Mouse (Mus musculus) CD4-positive, CD25-positive, alpha-beta regulatory T cell, adult 2 months (primary cell): Measurements from ENCODE around the gene Plpp2.

Experiments used
- DNase-seq: peaks from one replicate; pipeline ENCODE4 v3.0.0-alpha.2; 2012; ENCODE audit warnings: low read depth, low spot score

Gene Plpp2

DNA sequence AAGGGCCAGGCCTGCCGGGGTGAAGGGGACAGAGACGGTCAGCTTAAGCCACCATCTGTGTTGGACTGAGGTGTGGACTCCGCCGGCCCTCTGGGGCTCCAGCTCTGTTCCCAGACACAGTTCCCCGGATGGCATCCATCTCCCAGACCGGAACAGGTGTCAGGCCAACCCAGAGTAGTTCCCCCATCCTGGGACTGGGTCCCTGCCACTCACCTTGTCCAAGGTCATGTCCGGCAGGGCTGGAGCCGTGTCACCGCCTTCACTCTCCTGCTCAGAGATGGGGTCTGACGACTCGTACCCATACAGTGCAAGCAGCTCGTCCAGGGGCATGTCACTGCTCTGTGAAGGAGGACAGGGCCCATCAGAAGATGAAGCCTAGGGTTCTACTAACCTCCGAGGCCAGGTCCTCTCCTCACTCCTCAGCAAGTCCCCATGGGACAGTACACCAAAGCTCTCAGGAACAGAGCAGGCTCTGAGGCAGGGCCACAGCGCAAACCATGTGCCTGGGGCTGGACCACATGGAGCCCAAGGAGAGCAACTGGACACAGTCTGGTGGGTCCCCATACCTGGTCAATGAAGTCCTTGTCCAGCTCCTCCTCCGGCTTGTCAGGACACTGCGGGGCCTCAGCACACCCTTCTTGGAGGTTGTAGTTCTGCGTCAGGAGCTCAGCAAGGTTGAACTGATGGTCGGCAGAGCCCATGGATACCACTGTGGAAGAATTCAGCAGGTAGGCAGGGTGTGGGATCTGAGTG lies 15.6 kb upstream of the Plpp2 start:
- no peak for DNase-seq

DNA sequence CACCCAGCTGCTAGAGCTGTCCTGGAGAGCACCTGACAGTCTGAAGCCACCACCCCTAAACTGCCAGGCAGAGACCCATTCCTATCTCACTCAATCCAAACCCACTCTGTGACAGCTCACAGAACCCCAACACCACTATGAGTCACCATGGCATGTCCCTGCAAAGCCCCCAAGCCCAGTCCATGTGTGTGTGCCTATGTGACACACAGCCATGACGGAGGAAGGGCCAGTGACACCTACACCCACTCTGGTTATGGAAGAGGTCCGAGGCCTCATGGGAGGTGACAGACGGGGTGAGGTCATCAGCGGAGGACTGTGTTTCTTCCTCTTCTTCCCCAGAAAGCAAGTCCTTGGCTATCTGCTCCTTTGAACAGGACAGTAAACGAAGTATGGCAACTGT lies 14.9 kb upstream of the Plpp2 start:
- no peak for DNase-seq

DNA sequence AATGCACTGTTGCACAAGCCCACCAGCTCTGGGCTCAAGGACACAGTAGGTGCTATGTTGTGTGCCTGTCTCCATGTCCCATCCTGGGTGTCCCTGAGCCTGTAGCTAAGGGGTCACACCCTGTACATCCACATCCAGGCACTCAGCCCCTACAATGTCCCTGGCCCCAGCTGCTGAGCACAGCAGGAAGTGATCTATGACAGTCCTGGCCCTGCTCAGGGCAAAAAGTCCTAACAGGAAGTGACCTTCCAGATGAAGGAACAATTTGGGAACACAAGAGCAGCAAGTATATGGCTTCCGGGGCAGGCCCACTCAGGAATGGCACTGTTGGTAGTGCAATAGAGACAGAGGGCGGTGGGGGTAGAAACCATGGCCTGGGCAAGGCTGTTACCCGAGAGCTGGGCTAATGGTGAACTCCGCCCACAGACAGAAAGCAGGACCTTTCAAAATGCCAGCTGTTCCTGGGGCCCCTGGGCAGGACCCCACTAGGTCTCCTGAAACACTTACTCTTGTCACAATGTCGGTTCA lies 13.6 kb upstream of the Plpp2 start:
- DNase-seq: no peak

DNA sequence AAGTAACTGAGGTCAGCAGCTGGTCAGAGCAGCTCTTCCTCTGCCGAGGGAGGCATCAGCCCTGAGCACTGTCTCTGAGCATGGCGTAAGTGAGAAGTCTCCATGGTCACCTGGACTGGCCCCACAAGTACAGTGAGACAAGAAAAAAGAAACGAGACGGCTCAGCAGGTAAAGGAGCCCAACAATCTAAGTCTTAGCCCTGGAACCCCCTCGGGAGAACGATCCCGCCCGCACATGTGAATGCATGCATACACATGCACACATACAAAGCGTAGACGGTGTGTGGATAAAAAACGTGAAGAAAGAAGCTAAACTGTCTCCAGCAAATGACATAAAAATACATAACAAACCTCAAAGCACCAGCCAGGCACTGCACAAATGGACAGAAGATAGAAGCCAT lies 12.9 kb upstream of the Plpp2 start:
- no peak for DNase-seq

DNA sequence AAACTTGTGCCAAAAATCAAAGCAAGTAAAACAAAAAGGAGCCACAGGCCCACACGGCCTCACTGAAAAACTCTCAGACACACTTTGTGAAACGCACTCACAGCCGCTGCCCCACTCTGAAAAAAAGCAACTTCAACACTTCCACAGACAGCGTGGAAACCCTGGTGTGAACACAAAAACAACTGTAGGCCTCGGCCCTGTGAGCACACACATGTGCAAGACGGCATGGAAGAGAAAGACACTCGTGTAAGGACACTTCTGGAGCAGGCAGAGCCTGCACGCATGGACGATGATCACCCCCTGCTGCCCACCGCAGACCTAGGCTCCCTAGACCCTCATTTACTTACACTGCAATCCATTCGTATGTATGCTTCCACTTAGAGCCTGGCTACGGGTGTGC lies 12.3 kb upstream of the Plpp2 start:
- no peak for DNase-seq

DNA sequence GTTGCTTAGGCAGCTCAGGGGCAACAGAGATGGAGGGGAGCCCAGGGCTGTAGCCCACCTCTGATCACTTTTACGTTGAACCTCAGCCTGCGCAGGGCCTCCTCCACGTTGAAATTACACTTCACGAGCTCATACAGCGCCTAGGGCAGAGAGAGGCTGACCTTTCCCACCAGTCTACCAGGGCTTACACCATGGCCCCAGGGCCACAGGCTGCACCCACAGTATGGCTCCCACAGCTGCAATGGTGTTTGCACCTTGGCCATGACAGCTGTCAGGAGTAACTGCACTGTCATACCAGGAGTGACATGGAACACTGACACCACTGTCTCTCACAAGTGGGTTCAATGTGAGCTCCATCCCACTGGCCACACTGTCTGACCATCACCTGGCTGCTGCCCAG lies 11.0 kb upstream of the Plpp2 start:
- no peak for DNase-seq

DNA sequence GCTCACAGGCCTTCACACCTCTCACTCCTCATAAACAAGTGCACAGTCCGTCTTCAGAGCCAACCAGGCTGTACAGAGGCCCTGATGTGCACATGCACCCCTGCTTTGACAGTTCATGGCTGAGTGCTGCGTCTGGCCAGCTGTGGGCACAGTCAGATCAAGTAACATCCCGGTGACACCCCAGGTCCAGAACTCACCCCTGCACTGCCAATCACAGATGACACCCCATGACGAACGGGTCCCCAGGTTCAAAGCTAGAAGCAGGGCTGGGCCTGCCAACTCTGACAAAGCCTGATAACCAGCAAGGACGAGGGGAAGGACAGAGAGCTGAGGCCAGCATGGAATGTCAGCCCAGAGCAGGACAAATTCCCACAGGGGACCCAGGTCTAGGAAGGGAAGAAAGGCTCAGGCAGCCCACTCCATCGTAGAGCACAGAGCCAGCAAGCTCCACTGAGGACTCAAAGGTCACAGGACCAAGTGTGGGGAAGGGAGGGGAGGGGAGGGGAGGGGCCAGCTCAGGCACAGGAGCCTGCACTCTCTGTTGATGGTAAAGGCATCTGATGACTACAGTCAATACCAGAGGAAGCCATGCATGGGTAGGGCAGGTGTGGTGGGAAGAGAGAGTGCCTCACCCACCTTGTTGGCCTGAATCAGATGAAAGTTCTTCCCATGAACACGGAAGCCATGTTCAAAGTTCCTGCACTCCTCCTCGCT lies 10.4 kb upstream of the Plpp2 start:
- DNase-seq: no peak

DNA sequence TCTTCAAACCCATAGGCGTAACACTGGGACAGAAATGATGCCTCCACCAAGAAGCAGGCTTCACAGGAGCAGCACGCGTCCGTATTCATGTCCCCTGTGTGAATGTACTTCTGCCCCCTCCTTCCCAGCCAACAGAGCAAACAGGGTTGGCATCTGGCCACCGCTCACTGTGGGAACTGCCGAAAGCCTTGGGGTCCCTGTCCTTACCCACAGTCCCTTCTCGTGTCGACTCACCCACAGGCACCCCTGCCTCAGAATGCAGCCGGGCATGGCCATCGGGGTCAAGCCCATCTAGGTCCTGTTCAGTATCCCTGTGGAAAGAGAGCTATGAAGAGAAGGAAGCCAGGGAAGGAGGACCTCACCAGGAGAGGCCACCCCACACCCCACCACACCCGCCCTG lies 8.6 kb upstream of the Plpp2 start:
- DNase-seq: no peak

DNA sequence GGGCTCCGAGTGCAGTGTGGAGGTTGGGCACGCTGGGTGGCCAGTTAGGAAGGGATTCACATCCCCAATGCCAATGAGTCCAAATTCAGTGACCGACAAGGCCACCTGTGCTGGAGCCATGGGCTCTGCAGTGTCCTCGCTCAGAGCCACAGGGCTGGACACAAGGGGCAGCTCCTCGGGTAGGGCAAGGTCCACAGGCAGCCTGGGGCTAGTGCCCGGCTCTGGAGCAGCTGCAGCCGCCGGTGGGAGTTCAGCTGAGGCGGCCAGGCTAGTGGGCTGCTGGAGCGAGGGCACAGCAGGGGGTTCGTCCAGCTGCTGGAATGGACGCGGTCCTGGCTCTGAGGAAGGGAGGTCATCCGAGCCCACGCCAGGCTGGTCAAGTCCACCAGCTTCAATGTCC lies 7.9 kb upstream of the Plpp2 start:
- DNase-seq: no peak

DNA sequence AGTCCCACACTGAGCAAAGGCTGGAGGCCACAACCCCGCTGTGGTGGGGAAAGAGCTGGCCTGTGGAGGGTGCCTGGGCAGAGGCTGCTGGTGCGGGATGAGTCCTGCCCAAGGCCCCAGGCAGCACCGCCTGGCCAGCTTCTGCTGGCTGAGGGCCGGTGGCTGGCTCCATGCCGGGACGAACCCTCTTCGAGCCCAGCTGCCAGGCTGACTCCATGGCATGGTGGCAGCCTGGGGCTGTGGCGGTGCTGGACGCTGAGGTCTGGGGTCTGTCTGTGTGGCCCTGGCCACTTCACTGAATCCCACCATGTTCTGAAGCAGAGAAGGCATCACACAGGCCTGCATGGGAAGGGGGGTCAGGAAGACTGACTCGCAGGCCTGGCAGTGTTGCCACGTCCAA lies 7.2 kb upstream of the Plpp2 start:
- no peak for DNase-seq

DNA sequence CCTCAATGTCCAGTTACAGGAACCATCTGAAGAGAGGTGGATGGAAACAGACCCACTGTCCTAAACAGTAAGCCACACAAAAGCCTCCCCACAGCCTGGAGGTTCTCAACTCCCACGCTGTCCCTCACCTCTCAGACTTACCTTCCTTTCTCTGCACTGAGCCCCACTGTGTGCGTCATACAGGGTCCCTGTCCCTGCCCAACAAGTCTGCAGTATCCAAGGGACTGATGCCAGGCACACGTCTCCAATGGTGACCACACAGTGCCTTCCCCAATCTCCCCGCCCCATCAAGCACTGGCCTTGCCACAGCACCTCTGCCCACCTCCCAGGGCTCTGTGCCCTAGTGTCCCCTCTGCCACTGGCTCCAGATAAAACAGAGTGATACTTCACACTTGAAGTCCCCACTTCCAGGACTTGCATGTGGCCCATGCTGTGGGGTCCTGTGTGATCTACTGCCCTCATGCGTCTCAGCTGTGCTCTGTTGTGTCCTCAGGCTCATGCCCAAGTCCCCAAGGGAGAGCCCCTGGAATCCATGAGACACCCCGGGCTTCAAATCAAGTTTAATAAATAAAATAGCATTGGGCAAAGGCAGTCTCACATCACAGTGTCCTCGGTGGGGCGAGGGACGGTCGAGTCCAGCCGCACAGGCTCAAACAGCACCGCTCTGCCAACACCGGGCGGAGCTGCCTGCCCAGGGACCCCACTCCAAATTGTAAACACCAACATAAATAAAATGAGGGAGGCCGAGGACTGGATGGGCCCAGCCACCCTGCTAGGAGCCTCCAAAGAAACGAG lies 6.3 kb upstream of the Plpp2 start:
- no peak for DNase-seq

DNA sequence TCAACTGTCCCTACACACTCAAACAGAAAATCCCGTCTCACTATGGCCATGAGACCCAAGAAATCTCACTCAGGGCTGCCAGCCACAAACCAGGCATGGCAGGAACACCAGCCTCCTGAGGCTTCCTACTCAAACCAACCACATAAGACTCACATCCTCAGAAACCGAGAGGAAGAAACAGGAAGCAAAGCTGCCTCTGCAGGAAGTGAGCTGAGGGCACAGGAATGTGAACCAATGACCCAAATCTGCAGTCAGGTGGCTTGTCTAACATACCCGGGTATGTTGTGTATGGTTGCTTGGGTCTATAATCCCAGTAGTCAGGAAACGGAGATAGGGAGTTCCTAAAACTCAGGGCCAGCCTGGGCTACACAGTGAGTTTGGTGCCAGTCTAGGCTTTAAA lies 5.3 kb upstream of the Plpp2 start:
- DNase-seq: no peak

DNA sequence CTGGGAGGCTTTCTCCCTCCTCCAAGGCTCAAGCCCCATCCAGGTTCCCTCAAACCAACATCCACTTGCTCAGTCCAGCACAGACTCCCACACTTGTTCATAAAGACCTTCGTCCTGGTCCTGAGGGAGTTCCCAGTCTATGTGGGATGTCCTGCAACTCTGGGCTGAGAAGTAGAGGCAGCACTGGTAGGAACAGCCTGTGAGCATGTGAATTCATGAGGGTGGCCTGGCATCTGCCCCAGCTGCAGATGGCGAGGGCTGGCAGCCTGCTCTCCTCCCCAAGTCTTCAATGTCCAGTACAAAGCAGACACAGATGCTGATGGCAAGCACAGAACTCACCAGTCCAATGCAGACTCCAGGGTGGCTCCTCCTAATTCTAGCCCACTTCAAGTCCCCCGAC lies 4.7 kb upstream of the Plpp2 start:
- no peak for DNase-seq

DNA sequence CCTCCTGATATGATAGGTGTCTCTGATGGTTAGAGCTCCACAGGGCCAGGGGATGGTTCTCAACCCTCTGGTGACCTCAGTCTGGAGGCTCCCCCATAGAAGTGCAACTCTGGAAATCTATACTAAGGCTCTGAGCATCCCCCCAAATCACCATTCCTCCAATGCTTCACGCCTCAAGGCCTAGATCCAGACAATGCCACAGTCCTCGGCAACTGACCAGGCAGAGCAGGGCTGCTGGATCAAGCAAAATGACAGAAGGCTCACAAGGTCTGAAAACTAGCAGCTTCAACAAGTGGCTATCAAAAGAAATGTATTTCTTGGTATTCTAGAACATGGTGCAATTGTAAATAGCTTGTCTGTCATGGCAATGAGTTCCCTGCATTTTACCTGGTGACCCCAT lies 4.2 kb upstream of the Plpp2 start:
- DNase-seq: no peak

DNA sequence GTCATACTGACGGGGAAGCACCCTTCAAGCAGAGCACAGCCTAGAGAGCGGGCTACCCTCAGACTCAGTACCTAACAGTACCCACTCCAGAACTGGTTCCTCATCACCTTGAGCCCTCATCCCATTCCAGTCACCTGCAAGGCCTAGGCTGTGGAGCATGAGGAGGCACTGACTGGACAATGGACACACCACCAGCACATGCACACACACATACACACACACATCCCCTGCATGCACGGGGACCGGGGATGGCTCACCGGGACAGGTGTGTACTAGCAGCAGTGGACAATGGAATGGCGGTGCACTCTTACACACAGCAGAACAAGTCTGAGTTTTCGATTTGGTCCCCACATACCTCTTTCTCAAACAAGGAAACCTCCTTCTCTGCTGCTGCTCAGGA lies 3.7 kb upstream of the Plpp2 start:
- no peak for DNase-seq

DNA sequence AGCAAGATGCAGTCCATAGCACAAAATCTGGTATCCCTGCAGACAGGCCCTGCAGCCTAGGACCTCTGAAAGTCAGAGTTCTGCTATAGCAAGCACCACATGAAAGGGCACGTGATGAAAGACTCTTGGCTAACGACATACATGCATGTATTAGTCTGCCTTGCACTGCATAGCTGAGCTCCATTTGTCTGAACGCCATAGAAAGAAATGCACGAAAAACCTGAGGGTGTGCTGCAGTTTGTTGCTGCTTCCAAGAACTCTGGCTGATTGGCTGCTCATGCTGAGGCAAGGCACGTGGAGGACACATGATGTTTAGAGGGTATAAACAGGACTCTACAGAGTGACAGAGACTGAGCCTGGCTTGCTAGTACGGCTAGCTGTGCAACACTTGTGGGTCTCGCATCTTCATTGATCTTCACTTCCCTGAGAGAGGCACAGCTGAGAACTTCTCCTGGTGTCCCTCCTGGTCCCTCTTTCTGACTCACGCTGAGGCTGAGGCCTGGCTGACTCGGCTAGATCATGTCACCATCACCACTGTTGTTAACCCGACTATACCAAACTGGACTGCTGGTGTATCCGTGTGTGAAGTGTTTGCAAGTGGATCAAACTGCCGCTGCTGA lies 3.0 kb upstream of the Plpp2 start:
- DNase-seq: no peak

DNA sequence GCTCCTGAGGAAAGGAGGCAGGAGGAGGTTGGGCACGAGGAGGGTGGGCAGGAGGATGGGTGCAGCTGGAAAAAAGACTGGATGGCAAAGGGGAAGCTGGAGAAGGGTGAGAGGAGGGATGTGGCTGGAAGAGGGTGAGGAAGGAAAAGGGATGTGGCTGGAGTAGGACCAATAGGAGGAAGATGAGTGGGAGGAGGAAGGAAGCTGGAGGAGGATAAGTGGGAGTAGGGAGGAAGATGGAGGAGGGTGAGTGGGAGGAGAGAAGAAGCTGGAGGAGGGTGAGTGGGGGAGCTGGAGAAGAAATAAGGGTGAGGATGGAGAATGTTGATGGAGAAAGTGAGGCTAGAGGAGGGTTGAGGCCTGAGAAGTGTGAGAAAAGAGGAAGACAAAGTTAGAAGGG lies 1.8 kb upstream of the Plpp2 start:
- no peak for DNase-seq

DNA sequence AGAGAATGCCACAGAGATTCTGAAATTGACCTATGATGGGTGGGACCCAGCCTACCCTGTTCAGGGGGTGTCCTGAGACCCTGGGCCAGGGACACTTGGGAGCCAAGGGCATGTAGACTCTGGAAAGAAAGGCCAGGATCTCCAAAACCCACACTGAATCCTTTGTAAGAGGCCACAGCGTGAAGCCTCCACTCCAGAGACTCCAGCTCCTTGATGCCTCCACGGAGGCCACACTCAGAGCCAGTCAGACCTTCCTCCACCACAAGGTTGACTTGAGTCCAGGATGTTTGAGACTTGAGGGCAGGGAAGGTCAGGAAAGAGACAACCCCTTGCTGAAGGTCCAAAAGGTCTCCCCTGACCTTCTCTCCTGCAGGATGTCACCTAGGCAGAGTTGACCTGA lies 830 bp upstream of the Plpp2 start:
- no peak for DNase-seq

DNA sequence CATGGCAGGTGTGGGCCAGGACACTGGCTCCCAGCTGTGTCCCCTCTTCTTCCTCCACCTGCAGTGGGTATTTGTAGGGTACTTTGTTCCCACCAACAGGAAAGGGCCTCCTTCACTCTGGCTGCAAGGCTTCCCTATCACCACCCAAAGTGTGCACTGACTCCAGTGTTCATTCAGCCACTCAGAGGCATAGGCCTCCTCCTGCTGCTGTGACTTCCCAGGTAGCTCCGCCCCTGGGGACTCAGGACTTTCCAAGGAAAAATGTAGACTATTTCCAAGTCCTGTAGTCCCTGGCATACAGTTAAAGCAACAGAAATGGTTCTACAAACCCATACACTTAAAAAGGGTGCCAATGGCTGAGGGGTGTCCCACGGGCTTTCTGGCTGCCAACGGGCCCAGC lies 918 bp downstream of the Plpp2 start:
- DNase-seq: peak; percentile 4

DNA sequence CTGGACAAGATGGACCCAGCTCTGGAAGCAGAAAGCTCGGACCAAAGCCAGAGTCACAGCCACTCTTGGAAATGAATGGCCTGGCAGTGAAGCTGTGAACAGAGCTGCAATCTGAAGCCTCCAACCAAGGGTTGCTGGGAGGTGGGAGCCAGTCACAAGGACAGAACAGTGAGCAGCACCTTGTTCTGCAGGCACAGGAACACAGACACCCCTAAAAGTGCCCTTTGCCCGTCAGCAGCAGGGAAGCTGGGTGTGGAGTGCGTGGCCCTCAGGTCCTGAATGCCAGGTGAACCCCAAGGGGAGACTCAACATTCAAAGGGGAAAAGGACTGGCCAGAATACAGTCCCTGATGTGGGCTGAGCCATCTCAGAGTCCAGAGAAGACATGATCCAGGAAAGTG lies 2.0 kb downstream of the Plpp2 start:
- no peak for DNase-seq

DNA sequence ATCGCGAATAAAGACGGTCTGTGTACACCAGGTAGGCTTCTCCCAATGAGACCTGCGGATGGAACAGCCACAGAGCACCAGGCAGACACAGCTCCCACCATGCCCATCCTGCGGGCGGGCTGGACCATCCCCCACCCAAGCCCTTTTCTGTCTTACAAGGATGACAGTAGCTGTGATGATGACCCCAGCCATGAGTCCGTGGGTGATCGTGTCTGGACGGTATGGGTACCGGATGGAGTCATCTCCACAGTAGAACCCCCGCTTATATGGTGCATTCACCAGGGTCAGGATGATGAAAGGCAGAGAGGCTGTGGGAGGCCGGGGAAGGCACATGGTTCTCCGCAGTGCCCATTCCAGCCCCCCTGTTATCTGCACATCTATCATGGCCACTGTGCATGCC lies 2.9 kb downstream of the Plpp2 start:
- no peak for DNase-seq

DNA sequence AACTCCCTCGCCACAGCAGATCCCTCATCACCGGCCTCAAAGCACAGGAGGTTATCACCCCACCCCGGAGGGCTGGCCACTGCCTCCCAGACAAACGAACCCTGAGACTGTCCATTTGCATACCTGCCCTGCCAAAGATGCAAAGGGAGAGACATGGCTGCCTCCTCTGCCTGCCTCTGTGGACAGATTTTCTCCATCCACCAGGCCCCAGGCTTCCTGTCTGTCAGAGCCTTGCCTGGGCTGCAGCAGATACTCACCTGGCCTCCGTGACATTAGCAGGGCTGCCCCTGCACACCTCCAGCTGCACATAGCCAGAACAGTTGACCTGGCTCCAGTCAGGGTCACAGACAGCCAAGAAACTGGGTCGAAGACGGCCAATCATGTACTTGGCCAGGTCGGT lies 3.4 kb downstream of the Plpp2 start:
- DNase-seq: no peak
